Mouse (Mus musculus) ovary, adult 18-20 months (tissue): ENCODE measurements around the gene Snapin.
A peak's percentile ranks its signal among the peaks of the same experiment; 100 is the strongest.

ENCODE experiments used
- DNase-seq: peaks from one replicate; pipeline ENCODE4 v3.0.0; 2022; ENCODE audit warnings: low spot score, mixed read lengths

Snapin gene

DNA sequence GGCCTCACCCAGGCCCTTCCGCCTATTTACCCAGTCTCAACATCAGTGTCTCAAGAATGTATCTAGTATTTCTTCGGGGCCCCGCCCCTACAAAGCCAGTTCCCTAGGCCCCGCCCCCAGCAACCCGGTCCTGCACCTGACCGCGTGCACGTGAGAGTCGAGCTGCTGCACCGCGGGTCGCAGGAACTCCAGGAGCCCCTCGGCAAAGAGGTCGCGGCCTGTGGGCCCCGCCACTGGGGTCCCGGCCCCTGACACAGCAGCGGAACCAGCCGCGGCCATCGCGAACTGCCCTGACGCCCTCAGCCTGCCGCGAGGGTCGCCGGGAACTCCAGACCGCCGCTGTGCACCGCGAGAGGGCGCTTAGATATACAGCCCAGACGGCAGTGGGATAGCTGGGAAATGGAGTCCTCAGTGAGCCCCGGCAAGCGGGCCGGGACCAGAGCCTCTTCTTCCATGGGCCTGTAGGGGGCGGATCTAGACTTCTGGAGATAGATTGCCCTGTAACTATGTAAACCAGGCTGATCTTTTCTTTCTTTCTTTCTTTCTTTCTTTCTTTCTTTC, at the start of gene Snapin:
Snapin (minus strand) TSS at position 338 of the 561 bp plus-strand sequence.
- peak; percentile 92 for DNase-seq

DNA sequence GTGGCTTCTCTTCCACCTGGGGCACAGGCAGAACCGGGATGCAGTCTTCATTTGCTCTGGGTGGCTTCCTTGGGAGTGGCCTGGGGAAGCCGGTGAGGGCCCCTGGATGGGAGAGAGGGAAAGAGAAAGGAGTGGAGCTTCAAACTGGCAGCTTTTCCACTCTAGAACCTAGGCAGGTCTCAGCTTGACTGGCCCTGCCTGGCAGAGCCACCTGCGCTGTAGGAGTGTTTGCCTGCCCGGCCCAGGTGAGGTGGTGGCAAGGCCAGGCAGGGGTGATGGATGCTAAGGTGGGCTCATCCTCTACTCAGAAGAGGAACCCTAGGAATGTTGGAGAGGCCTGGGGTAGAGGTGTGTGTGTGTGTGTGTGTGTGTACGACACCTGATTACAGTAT, 47.1 kb upstream of the Snapin start:
- no peak for DNase-seq

GRCm38 (mm10) chr3:90537141-90537904, 46.5 kb upstream of the Snapin start, which contains the start of gene S100a16:
S100a16 (plus strand) TSS chr3:90537254.
- peak; percentile 77 for DNase-seq

- no peak for DNase-seq
These were observed 44.6 kb upstream of the Snapin start for GRCm38 (mm10) chr3:90535446-90535845.

DNA sequence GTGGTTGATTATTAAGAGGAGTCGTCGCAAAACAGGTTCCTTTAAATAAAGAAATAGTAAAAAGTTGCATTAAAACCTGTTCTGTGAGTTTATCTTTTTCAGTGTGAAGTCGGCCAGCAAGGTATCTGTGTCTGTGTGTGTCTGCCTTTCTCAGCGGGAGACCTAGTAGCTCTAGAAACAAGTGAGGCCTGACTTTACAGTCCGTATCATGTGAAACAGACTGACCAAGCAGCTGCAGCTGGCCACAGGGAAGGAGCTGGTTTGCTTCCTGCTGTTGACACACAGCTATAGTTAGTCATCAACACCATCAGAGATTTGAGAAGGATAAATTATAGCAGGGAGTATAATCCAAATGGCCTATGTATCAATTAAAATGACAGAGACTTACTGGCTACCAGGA, 40.9 kb upstream of the Snapin start:
- no peak for DNase-seq

DNA sequence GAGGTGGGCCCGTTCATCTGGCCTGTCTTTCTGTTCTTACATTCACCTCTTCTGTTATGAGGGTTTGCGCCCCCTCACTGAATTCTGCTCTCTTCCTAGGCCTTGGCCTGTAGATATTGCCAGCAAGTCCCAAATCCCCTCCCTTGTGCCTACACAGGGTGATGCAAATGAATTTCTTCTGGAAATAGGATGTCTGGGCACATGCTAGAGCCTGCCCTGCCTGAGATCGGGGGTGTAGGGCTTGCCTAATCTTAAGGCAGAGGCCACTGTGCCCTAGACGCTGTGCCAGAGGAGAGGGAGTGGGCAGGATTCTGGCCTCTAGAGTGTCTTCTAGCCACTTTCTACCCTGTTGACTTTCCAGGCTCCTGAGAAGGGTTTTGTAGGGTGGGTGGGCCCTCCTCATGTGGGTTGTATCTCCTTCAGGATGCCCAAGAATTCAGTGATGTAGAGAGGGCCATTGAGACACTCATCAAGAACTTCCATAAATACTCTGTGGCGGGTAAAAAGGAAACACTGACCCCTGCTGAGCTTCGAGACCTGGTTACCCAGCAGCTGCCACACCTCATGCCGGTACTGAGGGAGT, 36.5 kb upstream of the Snapin start:
- DNase-seq, result no peak

GRCm38 (mm10) chr3:90526580-90526979, 35.7 kb upstream of the Snapin start, which contains the start of gene S100a14:
S100a14 (plus strand) TSS chr3:90526856.
- DNase-seq, result no peak

GRCm38 (mm10) chr3:90526076-90526475, 35.2 kb upstream of the Snapin start:
- DNase-seq, result no peak

GRCm38 (mm10) chr3:90525421-90525820, 34.6 kb upstream of the Snapin start:
- DNase-seq, result peak; percentile 24

DNA sequence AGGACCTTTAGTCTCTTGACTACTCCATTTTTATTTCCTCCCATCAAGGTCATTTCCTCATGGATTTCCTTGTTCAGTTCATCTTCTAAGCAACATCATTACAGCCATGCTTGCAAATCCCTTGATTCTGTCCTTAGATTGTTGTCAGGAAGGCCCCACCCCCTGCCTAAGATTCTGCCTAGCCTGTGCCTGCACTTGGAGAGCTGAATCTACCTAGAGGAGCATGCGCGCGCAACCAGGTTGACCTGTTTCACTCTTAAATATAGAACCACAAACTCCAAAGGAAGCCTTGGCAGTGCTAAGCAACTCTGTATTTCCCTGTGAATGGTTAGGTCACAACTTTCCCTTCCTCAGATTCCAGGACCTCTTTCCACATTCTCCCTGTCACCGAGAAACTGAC, 26.9 kb upstream of the Snapin start:
- DNase-seq, result no peak

- no peak for DNase-seq
These were observed 25.0 kb upstream of the Snapin start for GRCm38 (mm10) chr3:90515789-90516188.

- DNase-seq, result no peak
These were observed 24.4 kb upstream of the Snapin start for GRCm38 (mm10) chr3:90515242-90515641.

DNA sequence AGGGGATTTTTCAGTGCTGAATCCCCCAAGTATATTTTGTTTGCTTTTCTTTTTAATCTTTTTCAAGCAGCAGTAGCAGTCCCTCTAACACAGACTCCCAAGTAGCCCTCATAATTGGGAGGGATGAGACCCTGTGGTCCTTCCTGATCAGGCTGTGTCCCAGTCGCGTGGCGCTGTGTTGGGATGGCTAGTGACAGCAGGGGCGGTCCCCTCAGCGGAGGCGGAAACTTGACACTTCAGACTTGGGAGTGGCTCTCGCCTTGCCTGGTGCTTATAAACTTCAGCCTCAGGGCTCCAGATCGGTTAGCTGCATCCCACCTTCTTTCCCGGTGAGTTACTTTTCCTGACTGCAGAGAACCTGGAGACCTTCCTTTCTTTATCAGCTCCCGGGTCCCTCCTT, 23.9 kb upstream of the Snapin start:
- DNase-seq, result peak; percentile 50

- DNase-seq, result peak; percentile 71
These were observed 23.2 kb upstream of the Snapin start, which contains the start of the genes S100a1 and S100a13 for GRCm38 (mm10) chr3:90513796-90514590. S100a1 (minus strand) TSS chr3:90514392. S100a13 (plus strand) TSS chr3:90514435.

- no peak for DNase-seq
These were observed 22.3 kb upstream of the Snapin start for GRCm38 (mm10) chr3:90512948-90513642.

GRCm38 (mm10) chr3:90512276-90512675, 21.4 kb upstream of the Snapin start:
- no peak for DNase-seq

DNA sequence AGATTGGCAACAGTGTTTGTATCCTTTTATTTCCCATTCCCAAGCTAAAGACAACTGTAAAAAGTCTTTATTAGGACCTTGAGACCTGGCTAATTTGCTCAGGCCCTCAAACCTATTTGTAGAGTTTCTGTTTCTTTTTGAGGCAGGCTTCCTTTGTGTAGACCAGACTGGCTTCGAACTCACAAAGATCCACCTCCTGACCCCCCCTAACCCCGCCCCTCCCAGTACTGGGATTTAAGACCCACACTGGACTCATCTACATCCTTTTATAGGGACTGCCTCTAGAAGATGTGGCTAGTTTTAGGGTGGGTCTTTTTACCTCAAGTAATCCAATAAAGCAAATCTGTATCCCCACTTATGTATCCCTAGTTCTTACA, 18.9 kb upstream of the Snapin start:
- no peak for DNase-seq

GRCm38 (mm10) chr3:90508950-90509746, 18.3 kb upstream of the Snapin start, which contains the start of gene Chtop:
Chtop (minus strand) TSS chr3:90509498.
- DNase-seq, result peak; percentile 97

GRCm38 (mm10) chr3:90508287-90508949, 17.6 kb upstream of the Snapin start:
- no peak for DNase-seq

- DNase-seq, result no peak
These were observed 15.5 kb upstream of the Snapin start for GRCm38 (mm10) chr3:90506362-90506761.
